Mouse (Mus musculus) hindbrain, embryonic 10.5 days (tissue): ENCODE measurements around the gene Trim27. TPM values are rescaled to one million over a fixed set of nuclear protein-coding genes. Genes with fewer than 3 reads are reported as not detected.

Source experiments
- DNase-seq: peaks from one replicate; pipeline ENCODE4 v3.0.0-alpha.2; 2017; ENCODE audit warnings: low spot score
- H3K27ac ChIP-seq: fragments of 300-500 bp; sonication (generic); 2 replicates; pipeline ENCODE4 v1.5.1; 2016; ENCODE audit warnings: mild to moderate bottlenecking, moderate library complexity
- H3K27me3 ChIP-seq: fragments of 300-500 bp; sonication (generic); 2 replicates; pipeline ENCODE4 v1.6.1; 2016; ENCODE audit warnings: mild to moderate bottlenecking; ENCODE audit not compliant: poor library complexity, insufficient read depth, severe bottlenecking
- H3K36me3 ChIP-seq: fragments of 300-500 bp; sonication (generic); 2 replicates; pipeline ENCODE4 v1.6.1; 2016; ENCODE audit warnings: mild to moderate bottlenecking, moderate library complexity
- H3K4me1 ChIP-seq: fragments of 300-500 bp; sonication (generic); replicated peaks from 2 replicates; pipeline ENCODE4 v1.6.1; 2016; ENCODE audit warnings: mild to moderate bottlenecking
- H3K4me3 ChIP-seq: fragments of 300-500 bp; sonication (generic); 2 replicates; pipeline ENCODE4 v1.5.1; 2016; ENCODE audit warnings: mild to moderate bottlenecking, moderate library complexity
- H3K9me3 ChIP-seq: fragments of 300-500 bp; sonication (generic); 2 replicates; pipeline ENCODE4 v1.6.1; 2016; ENCODE audit warnings: mild to moderate bottlenecking, moderate library complexity
- WGBS: fragments of 180-500 bp; shearing (Covaris S2); methylation state at CpG from one replicate; pipeline ENCODE4 v1.1.7; 2016; 5-methylcytosine and 5-hydroxymethylcytosine counted together
- polyA plus RNA-seq: library from polyadenylated mRNA; unstranded; fragments of >200 nt; fragmentation: Nextera tagmentation; extraction: Ambion mirVana; gene quantifications from 2 replicates; pipeline ENCODE4 v1.2.1, GENCODE M21; 2016

The Trim27 gene
- polyA plus RNA-seq, 1 experiment from 2014 or later = 157 TPM

DNA sequence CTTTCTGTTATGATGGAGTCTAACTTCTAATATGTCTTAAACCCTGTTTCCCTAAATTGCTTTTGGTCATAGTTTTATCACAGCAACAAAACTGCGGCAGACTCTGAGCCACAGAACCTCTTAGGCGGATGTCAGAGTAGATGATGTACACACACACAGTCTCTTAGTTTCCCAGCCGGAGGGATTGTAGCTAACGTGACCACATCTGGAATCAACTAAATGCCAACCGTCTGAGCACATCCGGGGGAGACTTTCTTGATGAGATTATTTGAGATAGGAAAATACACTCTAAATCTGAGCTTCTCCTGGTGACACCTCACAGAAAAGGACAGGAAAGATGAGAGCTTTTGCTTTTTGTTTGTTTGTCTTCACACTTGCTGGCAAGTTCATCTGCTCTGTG lies 57.9 kb downstream of the Trim27 start:
- no peaks in the 10 kb centered on the region for H3K4me1 ChIP-seq
- H3K27me3 ChIP-seq = peaks cover 11% of the 10 kb centered on the region; the same call in 1 of the 2 replicates
- no peaks in the 10 kb centered on the region for H3K36me3 ChIP-seq
- H3K9me3 ChIP-seq = no peaks in the 10 kb centered on the region
- no peak for DNase-seq
- no peak overlapping the region for H3K4me3 ChIP-seq
- 67% methylated on average over 6 of the region's 6 CpGs for WGBS
- H3K27ac ChIP-seq = no peak overlapping the region

DNA sequence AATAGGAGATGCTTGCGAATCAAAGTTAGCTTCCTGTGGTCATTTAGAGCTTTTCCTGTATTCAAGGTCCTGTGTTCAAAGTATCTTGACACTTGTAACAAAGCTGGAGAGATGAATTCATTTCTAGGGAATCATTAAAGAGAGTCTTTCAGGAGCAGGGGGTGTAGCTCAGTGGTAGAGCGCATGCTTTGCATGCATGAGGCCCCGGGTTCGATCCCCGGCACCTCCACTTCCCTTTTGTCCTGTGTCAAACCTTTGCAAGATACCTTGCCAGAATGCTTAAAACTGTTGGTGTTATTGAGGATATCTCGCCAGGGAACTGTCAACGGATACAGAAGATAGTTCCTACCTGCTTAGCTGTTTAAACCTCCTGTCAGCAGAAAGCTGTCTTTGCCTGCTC lies 61.5 kb downstream of the Trim27 start:
- peaks cover 34% of the 10 kb centered on the region for H3K27me3 ChIP-seq
- H3K4me3 ChIP-seq = no peak overlapping the region
- H3K9me3 ChIP-seq = no peaks in the 10 kb centered on the region
- DNase-seq = peak; percentile 68
- H3K36me3 ChIP-seq = no peaks in the 10 kb centered on the region
- 9% methylated on average over 7 of the region's 7 CpGs for WGBS
- H3K4me1 ChIP-seq = peaks cover 11% of the 10 kb centered on the region
- H3K27ac ChIP-seq = no peak overlapping the region

DNA sequence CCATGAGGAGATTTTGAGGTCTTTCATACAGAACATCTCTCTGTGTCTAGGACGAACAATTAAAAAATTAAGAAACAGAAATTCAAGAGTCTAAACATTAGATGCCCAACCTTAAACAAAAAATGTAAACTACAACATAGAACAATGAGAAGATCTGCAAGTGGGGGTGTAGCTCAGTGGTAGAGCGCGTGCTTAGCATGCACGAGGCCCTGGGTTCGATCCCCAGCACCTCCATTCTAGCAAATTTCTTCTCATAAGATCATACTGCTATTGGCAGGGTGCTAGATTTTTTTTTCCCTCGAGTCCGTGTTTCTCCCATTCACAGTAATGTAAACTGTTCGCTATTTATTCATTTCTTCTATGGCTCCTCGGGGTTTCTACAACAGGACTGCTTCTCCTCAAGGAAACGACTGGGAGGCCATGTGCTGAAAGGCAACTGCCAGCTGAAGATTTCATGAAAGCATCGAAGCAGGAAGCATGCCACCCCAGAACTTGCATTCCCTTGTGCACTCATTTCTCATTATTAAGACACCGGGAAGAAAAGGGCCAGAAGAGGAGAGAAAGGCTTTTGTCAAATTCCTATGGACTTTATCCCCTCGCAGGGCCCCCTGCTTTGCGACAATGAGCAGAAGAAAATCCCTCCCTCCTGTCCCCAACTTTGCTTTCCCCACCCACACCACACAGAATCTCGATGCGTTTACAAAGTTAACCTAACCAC lies 63.3 kb downstream of the Trim27 start:
- Histone ChIP-seq H3K4me1 (peaks cover 11% of the 10 kb centered on the region), H3K9me3 (no peaks in the 10 kb centered on the region), H3K27me3 (peaks cover 31% of the 10 kb centered on the region), H3K36me3 (no peaks in the 10 kb centered on the region), H3K27ac (no peak overlapping the region), H3K4me3 (peak overlapping the region; percentile 46)
- DNase-seq = peak; percentile 47
- WGBS = 4% methylated on average over 16 of the region's 16 CpGs

DNA sequence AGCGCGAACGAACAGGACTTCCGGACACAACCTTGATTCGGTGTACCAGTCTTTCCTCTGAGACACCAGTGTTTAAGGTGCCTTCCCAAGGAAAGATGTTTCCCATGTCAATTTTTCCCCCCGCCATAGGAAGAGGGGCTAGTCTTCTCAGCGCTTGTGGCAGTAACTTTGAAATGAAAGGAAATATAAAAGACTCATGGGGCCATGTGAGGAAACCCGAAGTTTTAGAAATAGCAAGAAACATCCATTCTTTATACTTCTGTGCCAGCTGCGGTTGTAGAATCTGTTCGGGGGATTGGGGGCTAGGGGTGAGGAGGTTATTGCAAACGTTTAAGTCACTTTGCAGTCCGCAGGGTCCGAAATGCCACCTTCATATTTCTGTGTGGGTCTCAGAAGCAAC lies 64.0 kb downstream of the Trim27 start:
- DNase-seq = no peak
- Histone ChIP-seq H3K36me3 (no peaks in the 10 kb centered on the region), H3K4me1 (peaks cover 11% of the 10 kb centered on the region), H3K27ac (no peak overlapping the region), H3K4me3 (peak overlapping the region; percentile 46), H3K9me3 (no peaks in the 10 kb centered on the region), H3K27me3 (peaks cover 31% of the 10 kb centered on the region)
- WGBS = 17% methylated on average over 13 of the region's 13 CpGs

DNA sequence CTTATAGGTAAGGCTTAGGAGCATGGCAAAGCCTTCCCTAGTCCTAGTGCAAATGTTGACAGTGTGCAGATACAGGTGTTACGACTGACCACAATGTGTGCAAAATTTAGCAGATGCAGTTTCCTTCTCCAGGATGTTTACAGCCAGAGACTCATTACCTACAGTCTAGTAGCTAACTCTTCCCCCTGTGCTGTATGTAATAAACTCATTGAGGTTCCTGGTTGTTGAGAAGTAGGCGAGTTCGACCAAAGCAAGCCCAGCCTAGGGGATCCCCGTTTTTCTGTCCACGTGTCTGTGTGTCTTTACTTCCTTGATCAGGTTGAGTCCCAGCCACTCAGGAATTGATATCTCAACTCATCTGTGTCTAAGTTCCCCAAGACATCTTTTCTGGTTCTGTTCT lies 64.8 kb downstream of the Trim27 start:
- Histone ChIP-seq H3K27ac (no peak overlapping the region), H3K4me3 (no peak overlapping the region), H3K4me1 (peaks cover 11% of the 10 kb centered on the region), H3K9me3 (no peaks in the 10 kb centered on the region), H3K27me3 (peaks cover 31% of the 10 kb centered on the region), H3K36me3 (no peaks in the 10 kb centered on the region)
- no peak for DNase-seq
- WGBS = 86% methylated on average over 5 of the region's 5 CpGs

Other genes starting within 250 kb of the Trim27 start
- not detected in 2 replicates for gene Olfr1370, start 104.5 kb upstream of the Trim27 start, polyA plus RNA-seq
- gene Olfr1369-ps1, start 68.0 kb upstream of the Trim27 start, polyA plus RNA-seq = 0.08 and 0.10 TPM in 2 replicates
- not detected in 2 replicates for gene Olfr263, start 49.8 kb upstream of the Trim27 start, polyA plus RNA-seq
- gene Olfr1368, start 33.6 kb upstream of the Trim27 start, polyA plus RNA-seq = not detected in 2 replicates
- gene Gpx5, start 113.3 kb downstream of the Trim27 start, polyA plus RNA-seq = not detected in 2 replicates
- 0.12 TPM in 1 of 2 replicates, not detected in the other for gene Gpx6, start 132.7 kb downstream of the Trim27 start, polyA plus RNA-seq
- not detected in 2 replicates for gene Olfr1367, start 167.5 kb downstream of the Trim27 start, polyA plus RNA-seq
- gene Zscan12, start 183.4 kb downstream of the Trim27 start, polyA plus RNA-seq = 16.9 and 20.2 TPM in 2 replicates
- 76.8 and 87.6 TPM in 2 replicates for gene Zkscan3, start 223.3 kb downstream of the Trim27 start, polyA plus RNA-seq